Mouse (Mus musculus): ENCODE data around the gene Fopnl. TPM values are rescaled to one million over a fixed set of nuclear protein-coding genes. Genes with fewer than 3 reads are reported as not detected.

Fopnl gene
- polyA plus RNA-seq, 1 experiment from 2014 or later: 114 TPM

- Histone ChIP-seq H3K27ac (replicated peaks) (no peak overlapping the region), H3K4me1 (peaks cover 10% of the 10 kb centered on the region), H3K9ac (no peak overlapping the region), H3K27me3 (replicated peaks) (peaks cover 90% of the 10 kb centered on the region), H3K4me2 (no peak overlapping the region), H3K9me3 (no peaks in the 10 kb centered on the region; the same call in 1 of the 2 replicates), H3K4me3 (no peak overlapping the region), H3K36me3 (no peaks in the 10 kb centered on the region)
- WGBS: 6% methylated on average over 4 of the region's 4 CpGs
- ATAC-seq (ENCODE audit: extremely low read depth, insufficient number of reproducible peaks, low FRiP score, low TSS enrichment): peak; percentile 40; the same call in 1 of the 2 replicates
These were observed 51.8 kb downstream of the Fopnl start for GRCm38 (mm10) chr16:14265203-14265920.

DNA sequence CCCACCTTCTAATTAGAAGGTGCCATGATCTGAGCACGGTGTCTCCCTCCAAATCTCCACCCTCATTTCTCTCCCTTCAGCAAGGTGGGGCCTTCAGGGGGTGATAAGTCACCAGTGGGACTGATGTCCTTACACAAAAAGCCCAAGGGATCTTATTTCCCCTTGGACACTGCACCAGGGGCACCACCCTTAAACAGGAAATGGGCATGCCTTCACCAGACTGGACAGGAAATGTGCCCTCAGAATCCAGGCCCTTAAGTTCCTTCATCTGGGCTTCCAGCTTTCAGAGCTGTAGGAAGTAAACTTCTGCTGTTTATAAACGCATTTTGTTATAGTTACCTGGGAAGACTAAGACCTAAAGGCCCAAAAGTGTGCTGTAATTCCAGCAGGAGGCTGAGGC is 52.7 kb downstream of the Fopnl start:
- Histone ChIP-seq H3K27me3 (replicated peaks) (peaks cover 89% of the 10 kb centered on the region), H3K4me3 (no peak overlapping the region), H3K4me1 (peaks cover 10% of the 10 kb centered on the region), H3K4me2 (no peak overlapping the region), H3K36me3 (no peaks in the 10 kb centered on the region), H3K9me3 (no peaks in the 10 kb centered on the region; the same call in 1 of the 2 replicates), H3K27ac (replicated peaks) (no peak overlapping the region), H3K9ac (no peak overlapping the region)
- ATAC-seq (ENCODE audit: extremely low read depth, insufficient number of reproducible peaks, low FRiP score, low TSS enrichment): no peak
- 66% methylated on average over 2 of the region's 2 CpGs for WGBS

- Histone ChIP-seq H3K4me2 (no peak overlapping the region), H3K4me3 (no peak overlapping the region), H3K4me1 (peaks cover 10% of the 10 kb centered on the region), H3K27me3 (replicated peaks) (peaks cover 89% of the 10 kb centered on the region), H3K9me3 (no peaks in the 10 kb centered on the region; the same call in 1 of the 2 replicates), H3K27ac (replicated peaks) (no peak overlapping the region), H3K9ac (no peak overlapping the region), H3K36me3 (no peaks in the 10 kb centered on the region)
- no peak for ATAC-seq (ENCODE audit: extremely low read depth, insufficient number of reproducible peaks, low FRiP score, low TSS enrichment)
- WGBS: 81% methylated on average over 6 of the region's 6 CpGs
These were observed 54.0 kb downstream of the Fopnl start for GRCm38 (mm10) chr16:14263241-14263640.

DNA sequence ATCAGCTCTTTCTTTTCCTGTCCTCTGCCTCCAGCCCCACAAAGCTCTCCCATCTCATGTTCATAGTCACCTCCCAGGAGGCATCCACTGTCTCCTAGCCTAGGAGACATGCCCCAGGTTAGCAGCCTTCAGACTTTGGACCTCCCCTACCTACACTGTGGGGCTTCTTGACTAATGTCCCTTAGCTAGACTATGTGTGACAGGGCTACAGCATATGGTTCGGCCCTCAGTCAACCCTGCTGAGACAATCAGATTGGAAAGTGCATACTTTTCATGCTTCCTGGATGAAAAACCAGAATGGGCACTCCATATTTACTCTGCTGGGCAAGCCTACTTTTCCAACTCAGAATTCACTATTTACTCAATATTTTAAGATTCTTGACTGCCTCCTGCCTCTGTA is 54.8 kb downstream of the Fopnl start:
- H3K9me3 ChIP-seq: no peaks in the 10 kb centered on the region; the same call in 1 of the 2 replicates
- no peak for ATAC-seq (ENCODE audit: extremely low read depth, insufficient number of reproducible peaks, low FRiP score, low TSS enrichment)
- WGBS: 59% methylated on average over 1 of the region's 1 CpGs

DNA sequence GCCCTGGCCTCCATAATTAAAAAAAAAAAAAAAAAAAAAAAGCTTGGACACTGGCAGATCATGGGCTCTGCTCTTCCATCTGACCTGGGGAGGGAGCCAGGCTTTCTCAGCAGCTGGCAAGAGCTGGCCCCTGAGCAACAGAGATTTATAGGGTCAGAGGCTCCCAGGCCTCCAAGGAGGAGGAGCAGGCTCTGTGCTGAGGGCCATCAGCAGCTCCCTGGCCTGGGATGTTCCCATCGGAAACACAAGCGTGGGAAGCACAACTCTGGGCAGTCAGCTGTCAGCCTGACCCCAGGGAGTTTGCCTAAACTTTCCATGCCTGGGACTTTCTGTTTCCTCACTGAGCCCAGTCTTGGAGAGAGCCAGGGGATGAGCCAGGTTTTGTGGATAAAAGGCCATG is 58.3 kb downstream of the Fopnl start:
- WGBS: 27% methylated on average over 2 of the region's 2 CpGs
- Histone ChIP-seq H3K4me3 (no peak overlapping the region), H3K27ac (replicated peaks) (no peak overlapping the region), H3K36me3 (no peaks in the 10 kb centered on the region), H3K9me3 (no peaks in the 10 kb centered on the region; the same call in 1 of the 2 replicates), H3K4me2 (no peak overlapping the region), H3K9ac (no peak overlapping the region), H3K27me3 (replicated peaks) (peaks cover 96% of the 10 kb centered on the region), H3K4me1 (no peaks in the 10 kb centered on the region)
- ATAC-seq (ENCODE audit: extremely low read depth, insufficient number of reproducible peaks, low FRiP score, low TSS enrichment): no peak

More for the DNA sequence above, 54.8 kb downstream of the Fopnl start:
- Histone ChIP-seq H3K27me3 (replicated peaks) (peaks cover 86% of the 10 kb centered on the region), H3K4me3 (no peak overlapping the region), H3K36me3 (no peaks in the 10 kb centered on the region), H3K27ac (replicated peaks) (no peak overlapping the region), H3K9ac (no peak overlapping the region), H3K4me2 (no peak overlapping the region), H3K4me1 (peaks cover 10% of the 10 kb centered on the region)

- ATAC-seq (ENCODE audit: extremely low read depth, insufficient number of reproducible peaks, low FRiP score, low TSS enrichment): no peak
- WGBS: 66% methylated on average over 3 of the region's 3 CpGs
- H3K27me3 ChIP-seq (replicated peaks): peaks cover 96% of the 10 kb centered on the region
These were observed 63.6 kb downstream of the Fopnl start for GRCm38 (mm10) chr16:14253586-14253985.

GRCm38 (mm10) chr16:14252877-14253276 is 64.3 kb downstream of the Fopnl start:
- Histone ChIP-seq H3K9me3 (no peaks in the 10 kb centered on the region), H3K27me3 (replicated peaks) (peaks cover 98% of the 10 kb centered on the region), H3K9ac (no peak overlapping the region), H3K27ac (replicated peaks) (no peak overlapping the region), H3K4me1 (peaks cover 4% of the 10 kb centered on the region; the same call in 1 of the 2 replicates), H3K4me2 (no peak overlapping the region), H3K4me3 (no peak overlapping the region), H3K36me3 (no peaks in the 10 kb centered on the region)
- ATAC-seq (ENCODE audit: extremely low read depth, insufficient number of reproducible peaks, low FRiP score, low TSS enrichment): no peak
- WGBS: 65% methylated on average over 4 of the region's 4 CpGs

More at GRCm38 (mm10) chr16:14253586-14253985, 63.6 kb downstream of the Fopnl start:
- Histone ChIP-seq H3K9ac (no peak overlapping the region), H3K36me3 (no peaks in the 10 kb centered on the region), H3K4me1 (peaks cover 4% of the 10 kb centered on the region; the same call in 1 of the 2 replicates), H3K4me3 (no peak overlapping the region), H3K4me2 (no peak overlapping the region), H3K9me3 (no peaks in the 10 kb centered on the region), H3K27ac (replicated peaks) (no peak overlapping the region)

GRCm38 (mm10) chr16:14249913-14250312 is 67.3 kb downstream of the Fopnl start:
- Histone ChIP-seq H3K4me3 (no peak overlapping the region), H3K4me1 (peaks cover 4% of the 10 kb centered on the region; the same call in 1 of the 2 replicates), H3K36me3 (no peaks in the 10 kb centered on the region), H3K9ac (no peak overlapping the region), H3K27me3 (replicated peaks) (peaks cover 98% of the 10 kb centered on the region), H3K4me2 (no peak overlapping the region), H3K9me3 (no peaks in the 10 kb centered on the region), H3K27ac (replicated peaks) (no peak overlapping the region)
- ATAC-seq (ENCODE audit: extremely low read depth, insufficient number of reproducible peaks, low FRiP score, low TSS enrichment): no peak
- 59% methylated on average over 1 of the region's 1 CpGs for WGBS

Other genes starting within 250 kb of the Fopnl start
- 66.0 and 69.8 TPM in 2 replicates for gene Nde1, start 154.1 kb downstream of the Fopnl start, polyA plus RNA-seq (2015; fragmentation: Nextera tagmentation; extraction: Ambion mirVana)
- 8.6 and 9.9 TPM in 2 replicates for gene Marf1, start 154.1 kb downstream of the Fopnl start, polyA plus RNA-seq (2015; fragmentation: Nextera tagmentation; extraction: Ambion mirVana)
- gene Myh11, start 26.0 kb downstream of the Fopnl start, polyA plus RNA-seq (2015; fragmentation: Nextera tagmentation; extraction: Ambion mirVana): 2.9 and 3.2 TPM in 2 replicates
- gene Abcc1, start 44.2 kb upstream of the Fopnl start, polyA plus RNA-seq (2015; fragmentation: Nextera tagmentation; extraction: Ambion mirVana): 2.6 and 3.7 TPM in 2 replicates
- gene A630010A05Rik, start 244.9 kb upstream of the Fopnl start, polyA plus RNA-seq (2015; fragmentation: Nextera tagmentation; extraction: Ambion mirVana): not detected in 2 replicates

Data from heart, embryonic 13.5 days (tissue).